Mouse (Mus musculus): ENCODE measurements around the gene Lrch2. TPM values are rescaled to one million over a fixed set of nuclear protein-coding genes. Genes with fewer than 3 reads are reported as not detected.

Lrch2 gene
- total and polyA plus RNA-seq, 2 experiments = 0.02 to 0.18 TPM

DNA sequence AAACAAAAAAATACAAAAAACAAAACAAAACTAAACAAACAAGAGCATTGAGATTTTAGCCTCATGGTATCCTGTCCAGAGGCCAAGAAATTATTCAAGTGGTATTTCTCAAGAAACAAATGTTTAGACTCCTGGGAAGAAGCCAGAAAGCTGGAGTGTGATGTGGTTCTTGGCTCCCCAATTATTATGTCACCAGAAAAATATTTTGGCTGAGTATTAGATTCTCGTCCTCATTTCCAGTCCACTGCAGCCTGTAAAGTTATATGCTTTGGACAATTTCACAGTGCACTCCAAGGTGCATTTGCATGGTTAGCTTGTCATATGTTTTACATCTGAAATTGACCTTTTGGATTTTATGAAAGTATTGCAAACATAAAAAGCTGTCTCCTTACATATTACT, 124.1 kb downstream of the Lrch2 start:
- H3K9ac ChIP-seq (ENCODE audit: low read depth, low read length) = no peak overlapping the region
- H3K4me1 ChIP-seq (ENCODE audit: control insufficient read depth, insufficient read depth, low read length) = no peaks in the 10 kb centered on the region
- 63% methylated on average over 1 of the region's 1 CpGs for WGBS
- H3K4me3 ChIP-seq (ENCODE audit: insufficient read depth, low read depth, low read length) = no peak overlapping the region
- H3K79me2 ChIP-seq (ENCODE audit: control insufficient read depth, insufficient read depth, low read length) = no peaks in the 10 kb centered on the region
- peak; percentile 12 for DNase-seq (ENCODE audit: extremely low read depth, low read depth, low spot score)
- H3K27ac ChIP-seq (replicated peaks; ENCODE audit: insufficient read depth, low read depth, low read length) = no peak overlapping the region
- H3K27me3 ChIP-seq (ENCODE audit: control insufficient read depth, insufficient read depth, low read length) = no peaks in the 10 kb centered on the region
- H3K36me3 ChIP-seq (ENCODE audit: control insufficient read depth, insufficient read depth, low read length) = no peaks in the 10 kb centered on the region
- TF ChIP-seq CTCF (IDR thresholded peaks at IDR 0.05; ENCODE audit: low read depth, low read length) (no peak), POLR2A (IDR thresholded peaks at IDR 0.05; ENCODE audit: extremely low read depth, insufficient read depth, low read length) (no peak)

DNA sequence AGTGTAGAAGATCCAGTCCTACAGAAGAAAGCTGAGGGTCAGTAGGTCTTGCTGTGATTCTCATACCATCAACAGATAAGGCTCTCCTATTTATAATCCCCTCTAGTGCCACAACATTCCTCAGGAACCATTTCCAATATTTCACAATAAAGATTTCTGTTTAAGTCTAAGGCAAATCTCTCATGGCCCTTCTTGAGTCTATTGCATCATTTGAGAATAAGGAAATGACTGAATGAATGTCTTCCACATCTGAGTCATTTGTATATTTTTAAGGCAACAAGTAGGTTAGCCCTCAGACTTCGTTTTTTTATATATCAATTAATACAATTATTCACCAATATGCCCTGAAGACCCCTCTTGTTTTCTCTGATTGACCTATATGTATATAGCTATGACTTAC, 124.8 kb downstream of the Lrch2 start, which contains the start of gene Il13ra2:
Il13ra2 (minus strand) TSS at position 64 of the 400 bp plus-strand sequence.
- Histone ChIP-seq H3K27ac (replicated peaks; ENCODE audit: insufficient read depth, low read depth, low read length) (no peak within 1 kb of the TSS), H3K9ac (ENCODE audit: low read depth, low read length) (no peak within 1 kb of the TSS), H3K4me3 (ENCODE audit: insufficient read depth, low read depth, low read length) (no peak within 1 kb of the TSS), H3K79me2 (ENCODE audit: control insufficient read depth, insufficient read depth, low read length) (no peaks in the 10 kb centered on the region), H3K4me1 (ENCODE audit: control insufficient read depth, insufficient read depth, low read length) (no peaks in the 10 kb centered on the region), H3K36me3 (ENCODE audit: control insufficient read depth, insufficient read depth, low read length) (no peaks in the 10 kb centered on the region), H3K27me3 (ENCODE audit: control insufficient read depth, insufficient read depth, low read length) (no peaks in the 10 kb centered on the region)
- DNase-seq (ENCODE audit: extremely low read depth, low read depth, low spot score) = no peak
- TF ChIP-seq CTCF (IDR thresholded peaks at IDR 0.05; ENCODE audit: low read depth, low read length) (no peak), POLR2A (IDR thresholded peaks at IDR 0.05; ENCODE audit: extremely low read depth, insufficient read depth, low read length) (no peak)
- WGBS = 37% methylated on average over 1 of the region's 1 CpGs

Other genes starting within 250 kb of the Lrch2 start
- gene Il13ra2, start 124.9 kb downstream of the Lrch2 start, total RNA-seq (2014; rRNA removed) = 0.07 and 1.1 TPM in 2 replicates
- gene Il13ra2, start 124.9 kb downstream of the Lrch2 start, polyA plus RNA-seq (2012; rRNA removed) = 0.05 TPM in 2 replicates
- not detected in 2 replicates for gene Vmn1r239-ps, start 100.4 kb downstream of the Lrch2 start, total RNA-seq (2014; rRNA removed)
- not detected in 2 replicates for gene Vmn1r239-ps, start 100.4 kb downstream of the Lrch2 start, polyA plus RNA-seq (2012; rRNA removed)
- gene Gm15128, start 211.9 kb upstream of the Lrch2 start, total RNA-seq (2014; rRNA removed) = not detected in 2 replicates
- gene Gm15128, start 211.9 kb upstream of the Lrch2 start, polyA plus RNA-seq (2012; rRNA removed) = not detected in 2 replicates

All from liver, adult 2 months (tissue).